Mouse (Mus musculus) G1E (cell line): ENCODE data around the gene A430005L14Rik. TPM values are rescaled to one million over a fixed set of nuclear protein-coding genes. Genes with fewer than 3 reads are reported as not detected.
A peak's percentile ranks its signal among the peaks of the same experiment; 100 is the strongest.

Experiments
- ATAC-seq: 2 replicates; pipeline ENCODE4 v1.8.0; 2016; ENCODE audit warnings: mild to moderate bottlenecking; ENCODE audit not compliant: insufficient number of reproducible peaks, poor library complexity, low FRiP score, severe bottlenecking; ENCODE audit errors: extremely low read depth
- DNase-seq: peaks from one replicate; pipeline ENCODE4 v3.0.0; 2012; ENCODE audit warnings: low spot score
- H3K27me3 ChIP-seq: 2 replicates; pipeline ENCODE4 v1.6.1; 2012; ENCODE audit warnings: mild to moderate bottlenecking, low read length, inconsistent platforms; ENCODE audit not compliant: insufficient read depth
- H3K36me3 ChIP-seq: replicated peaks from 2 replicates; pipeline ENCODE3; 2012; ENCODE audit warnings: mild to moderate bottlenecking, inconsistent platforms
- H3K4me1 ChIP-seq: 2 replicates; pipeline ENCODE4 v1.6.1; 2012; ENCODE audit warnings: low read depth, low read length, inconsistent platforms, mixed read lengths; ENCODE audit not compliant: insufficient read depth
- H3K4me3 ChIP-seq: 2 replicates; pipeline ENCODE4 v1.5.1; 2012; ENCODE audit warnings: low read depth, mild to moderate bottlenecking, inconsistent platforms, low read length, moderate library complexity, mixed read lengths
- H3K9me3 ChIP-seq: replicated peaks from 2 replicates; pipeline ENCODE4 v1.6.1; 2012; ENCODE audit warnings: inconsistent platforms
- CTCF ChIP-seq: IDR thresholded peaks from 2 replicates; pipeline ENCODE4 v1.5.1; 2012; ENCODE audit warnings: low read depth, low read length, inconsistent platforms, mixed read lengths
- GATA1 ChIP-seq: IDR thresholded peaks from 2 replicates; pipeline ENCODE4 v1.6.1; 2012; ENCODE audit warnings: borderline replicate concordance, low read length, inconsistent platforms, mixed read lengths
- GATA2 ChIP-seq: IDR thresholded peaks from 2 replicates; pipeline ENCODE4 v1.6.1; 2012; ENCODE audit warnings: low read depth, low read length, inconsistent platforms, borderline replicate concordance
- POLR2AphosphoS5 ChIP-seq: IDR thresholded peaks from 2 replicates; pipeline ENCODE4 v1.6.1; 2012; ENCODE audit warnings: low read depth, low read length, inconsistent platforms; ENCODE audit not compliant: insufficient replicate concordance
- TAL1 ChIP-seq: conservative IDR thresholded peaks from 2 replicates; pipeline ENCODE4 v1.6.1; 2012; ENCODE audit warnings: low read depth, low read length, inconsistent platforms, mixed read lengths
- polyA plus RNA-seq: library from polyadenylated mRNA; stranded (reverse); fragments of >175 nt; gene quantifications from 2 replicates; pipeline ENCODE4 v1.2.3, GENCODE M21; 2012
- total RNA-seq, 2 experiments: library from RNA; stranded (forward) in 1 of 2; stranded (reverse) in 1 of 2; fragments of 200-1000 nt in 1 of 2; fragments of >200 nt in 1 of 2; fragmentation: Nextera tagmentation in 1 of 2; gene quantifications; 2 replicates each; pipeline ENCODE4 v1.2.3; 2014 to 2017

A430005L14Rik gene
- total and polyA plus RNA-seq, 3 experiments = 27.9 to 127 (median 48.7) TPM

- ATAC-seq (no peak), DNase-seq (no peak)
- no peaks in the 10 kb centered on the region for H3K9me3 ChIP-seq
- no peak for TF ChIP-seq POLR2AphosphoS5
- no peak for TF ChIP-seq GATA1
- H3K27me3 ChIP-seq = peaks cover 19% of the 10 kb centered on the region
- H3K36me3 ChIP-seq = no peaks in the 10 kb centered on the region
- no peak overlapping the region for H3K4me3 ChIP-seq
- H3K4me1 ChIP-seq = peaks cover 37% of the 10 kb centered on the region
Measured at GRCm38 (mm10) chr4:153951150-153951549, 5.9 kb upstream of the A430005L14Rik start.

- ATAC-seq = no peak
- no peak overlapping the region for H3K4me3 ChIP-seq
- peaks cover 43% of the 10 kb centered on the region for H3K4me1 ChIP-seq
- TF ChIP-seq POLR2AphosphoS5 = no peak
- TF ChIP-seq GATA2 = no peak
- no peak for TF ChIP-seq CTCF
- TF ChIP-seq GATA1 = no peak
- TF ChIP-seq TAL1 = no peak
- peaks cover 18% of the 10 kb centered on the region for H3K27me3 ChIP-seq
- no peaks in the 10 kb centered on the region for H3K36me3 ChIP-seq
- no peak for DNase-seq
- H3K9me3 ChIP-seq = no peaks in the 10 kb centered on the region
Measured at GRCm38 (mm10) chr4:153951692-153952091, 5.3 kb upstream of the A430005L14Rik start.

- H3K36me3 ChIP-seq = peaks cover 20% of the 10 kb centered on the region
- ATAC-seq = no peak
- no peaks in the 10 kb centered on the region for H3K27me3 ChIP-seq
- no peak for DNase-seq
- H3K9me3 ChIP-seq = no peaks in the 10 kb centered on the region
- peaks cover 70% of the 10 kb centered on the region for H3K4me1 ChIP-seq
- TF ChIP-seq GATA1 (no peak), GATA2 (no peak), TAL1 (no peak)
- H3K4me3 ChIP-seq = peak overlapping the region; percentile 2; the same call in 1 of the 2 replicates
Measured at GRCm38 (mm10) chr4:153955651-153956050, 1.4 kb upstream of the A430005L14Rik start.

GRCm38 (mm10) chr4:153957444-153958250, 610 bp downstream of the A430005L14Rik start:
- TF ChIP-seq GATA1 (no peak), GATA2 (no peak), TAL1 (no peak), POLR2AphosphoS5 (no peak; the same call in 1 of the 2 replicates), CTCF (no peak)
- H3K36me3 ChIP-seq = peaks cover 40% of the 10 kb centered on the region
- ATAC-seq = peak; percentile 28
- no peaks in the 10 kb centered on the region for H3K9me3 ChIP-seq
- H3K27me3 ChIP-seq = no peaks in the 10 kb centered on the region
- H3K4me3 ChIP-seq = peak overlapping the region; percentile 92
- peak; percentile 34 for DNase-seq
- H3K4me1 ChIP-seq = peaks cover 72% of the 10 kb centered on the region

GRCm38 (mm10) chr4:153962631-153963030, 5.6 kb downstream of the A430005L14Rik start:
- peaks cover 90% of the 10 kb centered on the region for H3K36me3 ChIP-seq

GRCm38 (mm10) chr4:153966651-153967050, 9.6 kb downstream of the A430005L14Rik start:
- Histone ChIP-seq H3K4me3 (no peak overlapping the region), H3K36me3 (peaks cover 99% of the 10 kb centered on the region), H3K4me1 (peaks cover 8% of the 10 kb centered on the region; the same call in 1 of the 2 replicates), H3K9me3 (no peaks in the 10 kb centered on the region), H3K27me3 (no peaks in the 10 kb centered on the region)
- ATAC-seq (no peak), DNase-seq (no peak)
- TF ChIP-seq TAL1 (no peak), GATA2 (no peak), CTCF (no peak), GATA1 (no peak), POLR2AphosphoS5 (no peak)

More at GRCm38 (mm10) chr4:153962631-153963030, 5.6 kb downstream of the A430005L14Rik start:
- TF ChIP-seq GATA1 (no peak), TAL1 (no peak), CTCF (no peak), POLR2AphosphoS5 (no peak), GATA2 (no peak)
- peaks cover 33% of the 10 kb centered on the region for H3K4me1 ChIP-seq
- ATAC-seq (no peak), DNase-seq (no peak)
- no peaks in the 10 kb centered on the region for H3K9me3 ChIP-seq
- H3K4me3 ChIP-seq = no peak overlapping the region
- H3K27me3 ChIP-seq = no peaks in the 10 kb centered on the region

GRCm38 (mm10) chr4:153967556-153967955, 10.5 kb downstream of the A430005L14Rik start:
- DNase-seq = no peak
- TF ChIP-seq TAL1 (no peak), CTCF (no peak), GATA1 (no peak), GATA2 (no peak), POLR2AphosphoS5 (no peak)
- peaks cover 99% of the 10 kb centered on the region for H3K36me3 ChIP-seq
- H3K27me3 ChIP-seq = no peaks in the 10 kb centered on the region
- no peak for ATAC-seq
- 0 out of 2 replicates have a peak, but pooled peaks cover under 1% of the 10 kb centered on the region for H3K4me1 ChIP-seq
- H3K9me3 ChIP-seq = no peaks in the 10 kb centered on the region
- H3K4me3 ChIP-seq = no peak overlapping the region
